Mouse (Mus musculus) myocyte (in vitro differentiated cells): ENCODE measurements around the gene Pld5.

Experiments
- CEBPB ChIP-seq: IDR thresholded peaks from 2 replicates; pipeline ENCODE4 v1.6.1; 2011; ENCODE audit warnings: mild to moderate bottlenecking, moderate library complexity; ENCODE audit not compliant: poor library complexity, insufficient read depth, severe bottlenecking
- E2F4 ChIP-seq: IDR thresholded peaks from one replicate; pipeline ENCODE4 v1.6.1; 2011; ENCODE audit warnings: mild to moderate bottlenecking, control low read depth, moderate library complexity; ENCODE audit not compliant: insufficient read depth
- MAX ChIP-seq: IDR thresholded peaks from one replicate; pipeline ENCODE4 v1.6.1; 2011; ENCODE audit warnings: low read depth, mild to moderate bottlenecking, control low read depth
- MYOD1 ChIP-seq, 3 experiments: IDR thresholded peaks; one replicate each; pipeline ENCODE4 v1.6.1; 2011; ENCODE audit warnings: control low read depth in 2 of 3, low read depth in 2 of 3, mild to moderate bottlenecking in 2 of 3, moderate library complexity in 1 of 3; ENCODE audit not compliant: insufficient read length in 2 of 3, control insufficient read depth in 1 of 3
- POLR2A ChIP-seq: IDR thresholded peaks from one replicate; pipeline ENCODE4 v1.6.1; 2011; ENCODE audit warnings: low read depth, mild to moderate bottlenecking, control low read depth, moderate library complexity; ENCODE audit not compliant: insufficient read length
- POLR2AphosphoS2 ChIP-seq: IDR thresholded peaks from one replicate; pipeline ENCODE4 v1.6.1; 2011; ENCODE audit warnings: low read depth, control low read depth; ENCODE audit not compliant: insufficient read length
- SRF ChIP-seq: IDR thresholded peaks from one replicate; pipeline ENCODE4 v1.6.1; 2011; ENCODE audit warnings: low read depth; ENCODE audit not compliant: control insufficient read depth, insufficient read length
- TCF12 ChIP-seq: IDR thresholded peaks from one replicate; pipeline ENCODE4 v1.6.1; 2011; ENCODE audit warnings: mild to moderate bottlenecking, control low read depth; ENCODE audit not compliant: poor library complexity, insufficient read depth, severe bottlenecking
- TCF3 ChIP-seq: IDR thresholded peaks from one replicate; pipeline ENCODE4 v1.6.1; 2011; ENCODE audit warnings: low read depth, control low read depth; ENCODE audit not compliant: insufficient read length
- USF1 ChIP-seq: IDR thresholded peaks from one replicate; pipeline ENCODE4 v1.6.1; 2011; ENCODE audit warnings: low read depth, mild to moderate bottlenecking, control low read depth, moderate library complexity

DNA sequence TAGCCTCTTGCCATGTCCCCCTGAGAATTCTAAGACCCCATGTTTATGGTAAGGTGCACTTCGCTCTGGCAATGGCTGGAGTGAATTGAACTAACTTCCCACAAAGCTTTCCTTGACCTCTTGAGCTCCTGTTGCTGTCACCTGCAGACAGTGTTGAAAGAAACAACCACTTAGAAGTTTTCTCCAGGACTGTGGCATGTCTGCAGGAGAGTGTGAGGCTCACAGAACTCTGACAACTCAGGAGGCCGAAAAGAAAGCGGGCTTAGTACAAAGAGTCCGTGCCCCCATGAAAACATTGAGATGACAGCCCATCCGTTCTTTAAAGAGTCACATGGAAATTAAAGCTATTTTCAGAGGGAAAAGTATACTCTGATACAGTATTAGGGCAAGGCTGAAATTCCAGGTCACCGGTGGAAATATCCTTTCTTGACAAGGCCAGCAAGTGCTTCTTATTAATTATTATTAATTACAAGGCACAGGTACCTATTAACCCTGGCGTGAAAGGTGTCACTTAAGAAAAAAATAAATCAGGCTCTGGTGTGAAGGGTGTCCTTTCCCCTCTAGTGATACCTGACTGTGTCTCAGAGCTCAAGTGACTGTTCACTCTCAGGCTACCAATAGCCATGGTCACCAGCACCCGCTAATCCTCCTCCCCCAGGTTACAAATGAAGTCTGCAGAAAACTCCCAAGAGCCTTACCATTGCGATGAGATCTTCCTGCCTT lies 62.0 kb downstream of the Pld5 start:
- TF ChIP-seq E2F4, result no peak
- no peak for TF ChIP-seq POLR2A
- TF ChIP-seq SRF, result no peak
- no peak for TF ChIP-seq MYOD1 (IDR thresholded peaks at IDR 0.05; ENCODE audit: control insufficient read depth in 1 of 3, insufficient read length in 2 of 3, low read depth in 2 of 3)
- no peak for TF ChIP-seq CEBPB
- no peak for TF ChIP-seq USF1
- no peak for TF ChIP-seq TCF3
- TF ChIP-seq MAX, result no peak
- no peak for TF ChIP-seq TCF12
- TF ChIP-seq POLR2AphosphoS2, result no peak
